Mouse (Mus musculus): Measurements from ENCODE around the gene Card19. TPM values are rescaled to one million over a fixed set of nuclear protein-coding genes. Genes with fewer than 3 reads are reported as not detected.

Card19 gene
- total and polyA plus RNA-seq, 3 experiments, result 138 to 234 (median 184) TPM

- Histone ChIP-seq H3K27ac (no peak overlapping the region), H3K79me2 (replicated peaks; ENCODE audit: control insufficient read depth, insufficient read depth, low read length) (no peaks in the 10 kb centered on the region), H3K4me3 (no peak overlapping the region), H3K36me3 (ENCODE audit: control insufficient read depth, insufficient read depth, low read length) (no peaks in the 10 kb centered on the region), H3K9ac (ENCODE audit: low read depth, low read length) (no peak overlapping the region), H3K27me3 (ENCODE audit: control insufficient read depth, insufficient read depth, low read length) (no peaks in the 10 kb centered on the region), H3K4me1 (ENCODE audit: control insufficient read depth, insufficient read depth, low read length) (peaks cover 7% of the 10 kb centered on the region)
- TF ChIP-seq CTCF (IDR thresholded peaks at IDR 0.05), result no peak
- TF ChIP-seq POLR2A (IDR thresholded peaks at IDR 0.05; ENCODE audit: insufficient read depth, low read depth, low read length), result no peak
- TF ChIP-seq EP300 (IDR thresholded peaks at IDR 0.05; ENCODE audit: insufficient read depth, low read depth, low read length), result no peak
- 94% methylated on average over 5 of the region's 5 CpGs for WGBS
- intact Hi-C loops (cut with DNase I), result no loop called here
- DNase-seq, result no peak
These were observed 35.6 kb downstream of the Card19 start for GRCm38 (mm10) chr13:49180274-49180673.

DNA sequence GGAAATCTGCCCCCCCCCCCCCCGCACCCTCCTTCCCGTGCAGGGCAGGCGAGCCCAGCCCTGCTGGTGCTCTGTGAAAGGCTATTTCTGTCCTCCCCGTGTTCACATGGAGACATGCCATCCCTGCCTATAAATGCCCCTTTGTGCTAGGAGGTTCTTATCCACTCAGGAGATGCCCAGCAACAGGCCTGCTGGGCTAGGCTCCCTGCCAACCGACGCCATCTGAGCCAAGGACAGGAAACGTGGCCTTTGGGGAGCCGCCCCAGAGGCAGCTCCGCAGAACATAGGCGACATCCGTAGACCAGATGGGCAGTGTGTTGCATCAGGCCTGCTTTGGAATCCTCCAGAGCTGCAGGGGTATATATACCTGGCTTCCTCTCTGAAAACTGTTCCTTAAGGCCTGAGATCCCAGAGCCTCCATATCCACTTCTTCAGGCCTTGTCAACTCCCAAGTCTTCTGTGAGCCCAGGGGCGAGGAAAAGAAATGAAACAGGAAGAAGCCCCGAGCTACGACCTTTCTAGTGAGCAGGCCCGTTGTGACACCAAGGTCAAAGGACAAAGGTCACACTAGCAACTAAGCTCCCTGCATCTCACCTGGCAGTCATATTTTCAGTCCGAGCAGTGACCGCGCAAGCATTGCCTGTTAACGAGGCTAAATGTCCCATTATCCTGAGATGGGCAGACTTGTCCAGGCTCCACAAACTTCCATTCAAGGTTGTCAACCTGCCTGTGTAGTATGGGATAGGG, 36.8 kb downstream of the Card19 start:
- H3K79me2 ChIP-seq (replicated peaks; ENCODE audit: control insufficient read depth, insufficient read depth, low read length), result no peaks in the 10 kb centered on the region
- no peak overlapping the region for H3K4me3 ChIP-seq
- no peaks in the 10 kb centered on the region for H3K36me3 ChIP-seq (ENCODE audit: control insufficient read depth, insufficient read depth, low read length)
- WGBS, result 37% methylated on average over 19 of the region's 19 CpGs
- peak overlapping the region; percentile 61 for H3K27ac ChIP-seq
- peak; percentile 86 for TF ChIP-seq EP300 (IDR thresholded peaks at IDR 0.05; ENCODE audit: insufficient read depth, low read depth, low read length)
- peak; percentile 22; the same call in 1 of the 2 replicates for TF ChIP-seq POLR2A (IDR thresholded peaks at IDR 0.05; ENCODE audit: insufficient read depth, low read depth, low read length)
- TF ChIP-seq CTCF (IDR thresholded peaks at IDR 0.05), result no peak
- peak; percentile 77 to 85 for DNase-seq
- intact Hi-C loops (cut with DNase I), result loop anchor here (10.0 kb wide), 1 partner anchor 304 kb away; the partner anchor contains the start of gene Phf2
- peaks cover 7% of the 10 kb centered on the region for H3K4me1 ChIP-seq (ENCODE audit: control insufficient read depth, insufficient read depth, low read length)
- no peak overlapping the region; the same call in 1 of the 2 replicates for H3K9ac ChIP-seq (ENCODE audit: low read depth, low read length)
- H3K27me3 ChIP-seq (ENCODE audit: control insufficient read depth, insufficient read depth, low read length), result no peaks in the 10 kb centered on the region

GRCm38 (mm10) chr13:49175509-49175908, 40.3 kb downstream of the Card19 start:
- intact Hi-C loops (cut with DNase I), result loop anchor here (10.0 kb wide), 1 partner anchor 301 kb away; the partner anchor contains the start of gene Phf2
- no peaks in the 10 kb centered on the region for H3K36me3 ChIP-seq (ENCODE audit: control insufficient read depth, insufficient read depth, low read length)
- H3K27ac ChIP-seq, result no peak overlapping the region
- H3K4me1 ChIP-seq (ENCODE audit: control insufficient read depth, insufficient read depth, low read length), result peaks cover 7% of the 10 kb centered on the region
- no peak for DNase-seq
- no peaks in the 10 kb centered on the region for H3K27me3 ChIP-seq (ENCODE audit: control insufficient read depth, insufficient read depth, low read length)
- WGBS, result 71% methylated on average over 10 of the region's 10 CpGs
- no peak overlapping the region for H3K9ac ChIP-seq (ENCODE audit: low read depth, low read length)
- H3K4me3 ChIP-seq, result no peak overlapping the region
- TF ChIP-seq CTCF (IDR thresholded peaks at IDR 0.05) (no peak), POLR2A (IDR thresholded peaks at IDR 0.05; ENCODE audit: insufficient read depth, low read depth, low read length) (no peak), EP300 (IDR thresholded peaks at IDR 0.05; ENCODE audit: insufficient read depth, low read depth, low read length) (no peak)
- no peaks in the 10 kb centered on the region for H3K79me2 ChIP-seq (replicated peaks; ENCODE audit: control insufficient read depth, insufficient read depth, low read length)

- Histone ChIP-seq H3K27me3 (ENCODE audit: control insufficient read depth, insufficient read depth, low read length) (no peaks in the 10 kb centered on the region), H3K9ac (ENCODE audit: low read depth, low read length) (no peak overlapping the region), H3K4me3 (no peak overlapping the region), H3K79me2 (replicated peaks; ENCODE audit: control insufficient read depth, insufficient read depth, low read length) (no peaks in the 10 kb centered on the region), H3K27ac (no peak overlapping the region), H3K36me3 (ENCODE audit: control insufficient read depth, insufficient read depth, low read length) (no peaks in the 10 kb centered on the region), H3K4me1 (ENCODE audit: control insufficient read depth, insufficient read depth, low read length) (no peaks in the 10 kb centered on the region)
- peak; percentile 86 to 93 for DNase-seq
- WGBS, result 5% methylated on average over 12 of the region's 12 CpGs
- intact Hi-C loops (cut with DNase I), result loop anchor here (1.0 to 10.0 kb wide), 3 partner anchors 32 to 298 kb away; partner anchors contain the start of gene Phf2
- no peak for TF ChIP-seq POLR2A (IDR thresholded peaks at IDR 0.05; ENCODE audit: insufficient read depth, low read depth, low read length)
- TF ChIP-seq CTCF (IDR thresholded peaks at IDR 0.05), result peak; percentile 94; the same call in 1 of the 2 replicates
- peak; percentile 47; the same call in 1 of the 2 replicates for TF ChIP-seq EP300 (IDR thresholded peaks at IDR 0.05; ENCODE audit: insufficient read depth, low read depth, low read length)
These were observed 42.8 kb downstream of the Card19 start for GRCm38 (mm10) chr13:49172971-49173596.

GRCm38 (mm10) chr13:49172335-49172734, 43.5 kb downstream of the Card19 start:
- H3K27ac ChIP-seq, result no peak overlapping the region
- intact Hi-C loops (cut with DNase I), result loop anchor here (2.0 to 10.0 kb wide), 2 partner anchors 114 to 298 kb away; partner anchors contain the start of gene Phf2
- no peaks in the 10 kb centered on the region for H3K79me2 ChIP-seq (replicated peaks; ENCODE audit: control insufficient read depth, insufficient read depth, low read length)
- WGBS, result 89% methylated on average over 7 of the region's 7 CpGs
- H3K9ac ChIP-seq (ENCODE audit: low read depth, low read length), result no peak overlapping the region
- H3K4me1 ChIP-seq (ENCODE audit: control insufficient read depth, insufficient read depth, low read length), result no peaks in the 10 kb centered on the region
- no peak for DNase-seq
- H3K4me3 ChIP-seq, result no peak overlapping the region
- TF ChIP-seq EP300 (IDR thresholded peaks at IDR 0.05; ENCODE audit: insufficient read depth, low read depth, low read length) (no peak), POLR2A (IDR thresholded peaks at IDR 0.05; ENCODE audit: insufficient read depth, low read depth, low read length) (no peak), CTCF (IDR thresholded peaks at IDR 0.05) (no peak)
- no peaks in the 10 kb centered on the region for H3K36me3 ChIP-seq (ENCODE audit: control insufficient read depth, insufficient read depth, low read length)
- H3K27me3 ChIP-seq (ENCODE audit: control insufficient read depth, insufficient read depth, low read length), result no peaks in the 10 kb centered on the region

Measured in heart, adult 2 months (tissue).